Mouse (Mus musculus): ENCODE data around the gene Fyb. TPM values are rescaled to one million over a fixed set of nuclear protein-coding genes. Genes with fewer than 3 reads are reported as not detected.
"Not testable (repeated sequence)": the region's sequence is repeated elsewhere in the genome, so short reads cannot be mapped to it uniquely, and the experiment has no call there.

Fyb gene
- total RNA-seq, 1 experiment from 2014 or later: 132 TPM

GRCm38 (mm10) chr15:6559188-6559587 is 36.5 kb downstream of the Fyb start:
- ATAC-seq (replicated peaks; ENCODE audit: low read depth, poor library complexity, severe bottlenecking): no peak

GRCm38 (mm10) chr15:6560696-6561095 is 38.0 kb downstream of the Fyb start:
- ATAC-seq (replicated peaks; ENCODE audit: low read depth, poor library complexity, severe bottlenecking): no peak

- ATAC-seq (replicated peaks; ENCODE audit: low read depth, poor library complexity, severe bottlenecking): no peak
Observed at GRCm38 (mm10) chr15:6562161-6562560, 39.5 kb downstream of the Fyb start.

- no peak for ATAC-seq (replicated peaks; ENCODE audit: low read depth, poor library complexity, severe bottlenecking)
Observed at GRCm38 (mm10) chr15:6562629-6563028, 40.0 kb downstream of the Fyb start.

DNA sequence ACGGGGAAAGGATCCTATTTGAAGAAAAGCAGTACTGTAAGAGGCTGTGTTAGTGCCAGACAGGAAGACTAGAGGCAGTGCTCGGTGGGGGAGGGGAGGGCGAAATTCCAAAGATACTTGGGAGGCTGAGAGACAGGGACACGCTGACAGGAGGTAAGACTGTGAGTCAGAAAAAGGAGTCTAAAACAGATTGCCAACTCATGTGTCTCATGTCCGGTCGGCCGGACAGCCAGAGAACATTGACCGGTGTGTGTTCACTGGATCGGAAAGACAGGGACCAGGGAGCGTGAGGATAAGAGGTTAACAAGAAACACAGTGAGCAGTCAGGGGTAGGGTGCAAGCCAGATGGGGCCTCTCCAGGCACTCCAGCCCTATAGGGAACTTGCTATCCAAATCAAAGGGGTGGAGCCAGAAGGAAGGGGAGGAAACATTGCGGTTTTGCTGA is 42.3 kb downstream of the Fyb start:
- ATAC-seq (replicated peaks; ENCODE audit: low read depth, poor library complexity, severe bottlenecking): peak; percentile 74

GRCm38 (mm10) chr15:6565873-6566272 is 43.2 kb downstream of the Fyb start:
- no peak for ATAC-seq (replicated peaks; ENCODE audit: low read depth, poor library complexity, severe bottlenecking)

DNA sequence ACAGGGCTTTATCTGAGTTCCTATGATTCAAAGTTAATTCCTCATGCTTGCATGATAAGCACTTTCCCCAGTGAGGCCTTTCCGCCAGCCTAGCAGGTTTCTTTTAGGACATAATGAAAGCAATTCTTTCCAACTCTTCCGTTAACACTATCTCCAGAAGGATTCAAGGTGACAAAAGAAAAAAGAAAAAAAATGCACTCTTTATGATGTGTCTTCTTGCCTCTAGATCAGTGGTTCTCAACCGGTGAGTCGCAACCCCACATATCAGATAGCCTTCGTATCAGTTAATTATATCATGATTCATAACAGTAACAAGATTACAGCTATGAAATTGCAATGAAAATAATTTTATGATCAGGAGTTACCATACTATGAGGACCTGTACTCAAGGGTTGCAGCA is 45.3 kb downstream of the Fyb start:
- no peak for ATAC-seq (replicated peaks; ENCODE audit: low read depth, poor library complexity, severe bottlenecking)

- no peak for ATAC-seq (replicated peaks; ENCODE audit: low read depth, poor library complexity, severe bottlenecking)
Observed at GRCm38 (mm10) chr15:6568605-6569004, 46.0 kb downstream of the Fyb start.

DNA sequence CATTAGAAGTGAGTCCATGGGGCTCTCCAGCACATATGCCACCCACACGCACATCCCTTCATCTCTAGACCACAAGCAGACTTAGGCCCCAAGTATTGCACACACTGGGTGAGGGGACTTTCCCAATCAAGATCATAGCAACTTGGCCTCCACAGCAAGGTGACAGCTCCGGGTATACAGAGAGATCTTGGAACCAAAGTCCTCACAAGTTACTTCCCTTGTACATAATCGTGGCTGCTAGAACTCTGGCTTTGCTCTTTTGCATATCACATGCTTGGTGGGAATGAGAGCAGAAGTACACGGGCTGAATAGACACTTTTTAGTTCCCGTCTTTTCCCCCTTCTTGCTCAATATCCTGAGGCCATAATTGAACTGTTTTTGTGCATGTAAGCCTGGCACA is 46.4 kb downstream of the Fyb start:
- ATAC-seq (replicated peaks; ENCODE audit: low read depth, poor library complexity, severe bottlenecking): peak; percentile 63

DNA sequence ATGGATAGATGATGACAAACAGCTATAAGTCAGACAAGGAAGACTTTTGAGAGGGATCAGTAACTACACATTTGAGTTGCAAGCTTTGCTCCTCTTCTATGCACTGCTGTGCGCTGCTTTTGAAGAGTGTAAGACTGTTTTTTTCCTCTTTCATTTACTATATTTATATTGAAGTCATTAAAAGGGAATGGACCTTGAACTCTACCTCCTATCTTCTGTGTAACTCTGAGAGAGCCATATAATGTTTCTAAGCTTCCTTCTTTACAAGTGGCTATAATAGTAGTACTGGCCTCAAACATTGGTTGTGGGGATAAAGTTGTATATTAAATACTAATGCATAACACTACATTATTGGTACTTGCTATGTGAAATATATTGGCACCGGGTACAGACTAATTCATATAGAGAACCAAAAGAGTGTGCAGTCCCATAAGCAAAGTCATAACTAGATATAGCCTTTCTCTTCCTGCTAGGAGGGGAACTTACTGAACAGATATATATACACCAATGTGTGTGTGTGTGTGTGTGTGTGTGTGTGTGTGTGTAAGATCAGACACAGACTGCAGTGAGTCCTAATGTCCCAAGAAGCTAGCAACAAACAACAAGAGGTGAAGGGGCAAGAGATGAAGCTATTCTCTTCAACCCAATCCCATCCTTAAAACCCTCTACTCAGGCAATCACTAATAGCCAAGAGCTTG is 47.7 kb downstream of the Fyb start:
- no peak for ATAC-seq (replicated peaks; ENCODE audit: low read depth, poor library complexity, severe bottlenecking)

GRCm38 (mm10) chr15:6570876-6571275 is 48.2 kb downstream of the Fyb start:
- peak; percentile 36; the same call in 1 of the 2 replicates for ATAC-seq (replicated peaks; ENCODE audit: low read depth, poor library complexity, severe bottlenecking)

DNA sequence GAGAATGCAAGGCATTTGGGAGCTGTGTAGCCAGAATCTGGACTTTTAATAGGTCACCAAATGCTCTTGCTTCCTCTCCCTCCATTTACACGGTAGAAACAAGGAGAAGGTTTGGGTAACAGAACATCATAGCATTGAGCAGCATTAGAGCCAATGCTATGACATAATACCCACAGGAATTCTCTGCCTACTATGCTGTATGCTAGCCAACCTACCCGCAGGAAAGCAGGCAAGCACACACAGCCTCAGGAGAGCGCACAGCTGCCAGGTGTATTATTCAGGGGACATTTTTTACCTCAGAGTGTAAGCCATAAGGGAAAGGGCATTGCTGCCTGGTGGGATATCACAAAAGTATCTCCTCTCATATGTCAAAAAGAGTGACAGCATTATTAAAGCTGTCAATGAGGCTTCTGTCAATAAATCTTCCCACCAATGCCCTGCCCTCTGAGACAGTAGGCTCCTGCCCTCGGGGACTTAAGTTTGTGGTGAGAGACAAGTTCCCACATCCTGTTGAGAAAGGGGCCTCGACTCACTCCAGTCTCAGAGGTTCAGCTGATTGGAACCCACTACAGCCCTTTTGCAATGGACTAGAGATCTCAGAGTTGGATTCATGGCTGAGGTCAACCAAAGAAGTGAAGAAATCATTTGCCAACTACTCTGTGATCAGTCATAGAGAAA is 51.8 kb downstream of the Fyb start:
- peak; percentile 86 for ATAC-seq (replicated peaks; ENCODE audit: low read depth, poor library complexity, severe bottlenecking)

DNA sequence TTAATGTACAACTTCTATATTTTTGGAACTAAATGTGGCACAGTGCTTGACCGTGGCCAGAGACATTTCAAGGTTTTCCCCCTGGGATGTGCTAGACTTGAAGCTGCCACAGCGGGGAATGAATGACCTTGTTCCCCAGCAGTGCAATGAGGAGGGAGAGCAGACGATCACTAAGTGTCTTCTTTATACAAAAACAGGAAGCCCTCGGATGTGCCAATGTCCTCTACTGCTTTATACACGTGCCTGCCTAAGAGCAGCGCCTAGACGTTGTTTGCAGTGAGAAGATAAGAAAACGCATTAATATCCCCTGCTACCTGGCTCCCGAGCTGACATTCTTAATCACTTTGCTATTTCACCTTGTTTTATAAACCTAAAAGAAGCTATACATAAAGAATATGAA is 55.3 kb downstream of the Fyb start:
- ATAC-seq (replicated peaks; ENCODE audit: low read depth, poor library complexity, severe bottlenecking): peak; percentile 48; the same call in 1 of the 2 replicates

DNA sequence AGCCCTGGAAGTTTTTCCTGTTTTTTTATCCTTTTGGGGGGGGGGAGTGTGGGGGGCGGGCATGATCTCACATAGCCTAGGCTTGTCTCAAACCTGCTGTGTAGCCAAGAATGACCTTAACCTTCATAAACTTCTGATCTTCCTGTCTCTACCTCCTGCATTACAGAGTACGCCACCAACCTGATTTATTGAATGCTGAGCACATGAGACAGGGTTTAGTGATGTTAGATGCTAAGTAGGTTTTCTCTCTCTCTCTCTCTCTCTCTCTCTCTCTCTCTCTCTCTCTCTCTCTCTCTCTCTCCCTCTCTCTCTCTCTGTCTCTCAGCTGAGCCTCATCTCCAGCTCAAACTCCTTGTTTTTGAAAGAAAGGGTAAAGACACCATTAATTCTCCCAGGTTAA is 56.0 kb downstream of the Fyb start:
- no peak for ATAC-seq (replicated peaks; ENCODE audit: low read depth, poor library complexity, severe bottlenecking)

GRCm38 (mm10) chr15:6579194-6579768 is 56.6 kb downstream of the Fyb start:
- ATAC-seq (replicated peaks; ENCODE audit: low read depth, poor library complexity, severe bottlenecking): peak; percentile 13; the same call in 1 of the 2 replicates

DNA sequence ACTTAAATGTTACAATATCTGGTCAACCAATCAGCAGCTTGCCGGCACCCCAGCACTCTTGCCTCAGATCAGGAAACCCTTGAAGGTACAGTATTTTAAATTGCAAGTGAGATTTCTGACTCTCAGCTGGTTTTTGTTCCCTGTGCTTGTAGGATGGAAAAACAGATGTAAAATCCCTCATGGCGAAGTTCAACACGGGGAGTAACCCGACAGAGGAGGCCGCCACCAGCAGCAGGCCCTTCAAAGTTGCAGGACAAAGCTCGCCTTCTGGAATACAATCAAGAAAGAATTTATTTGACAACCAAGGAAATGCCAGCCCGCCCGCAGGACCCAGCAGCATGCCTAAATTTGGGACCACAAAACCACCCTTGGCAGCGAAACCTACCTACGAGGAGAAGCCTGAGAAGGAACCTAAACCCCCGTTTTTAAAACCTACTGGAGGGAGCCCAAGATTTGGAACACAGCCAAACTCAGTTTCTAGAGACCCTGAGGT is 57.2 kb downstream of the Fyb start:
- peak; percentile 56 for ATAC-seq (replicated peaks; ENCODE audit: low read depth, poor library complexity, severe bottlenecking)

DNA sequence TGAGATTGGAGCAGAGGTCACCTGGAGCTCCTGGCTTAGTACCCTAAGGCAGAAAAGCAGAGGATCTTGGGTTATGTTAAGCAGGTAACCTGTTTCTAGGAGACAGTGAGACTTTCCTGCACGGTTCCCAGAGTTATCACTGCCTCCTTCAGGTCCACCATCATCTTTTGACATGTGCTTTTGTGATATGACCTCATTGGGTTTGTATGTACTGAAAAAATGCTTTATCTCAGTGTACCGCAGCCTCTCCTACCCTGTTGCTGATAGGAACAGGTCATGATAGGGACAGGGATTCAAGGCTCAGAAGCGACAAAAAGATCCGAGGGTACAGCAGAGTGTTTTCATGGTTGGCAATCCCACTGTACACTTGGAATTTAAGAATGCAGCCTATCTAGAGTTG is 62.0 kb downstream of the Fyb start:
- no peak; the same call in 1 of the 2 replicates for ATAC-seq (replicated peaks; ENCODE audit: low read depth, poor library complexity, severe bottlenecking)

- ATAC-seq (replicated peaks; ENCODE audit: low read depth, poor library complexity, severe bottlenecking): not testable (repeated sequence)
Observed at GRCm38 (mm10) chr15:6586351-6586750, 63.7 kb downstream of the Fyb start.

GRCm38 (mm10) chr15:6587526-6587925 is 64.9 kb downstream of the Fyb start:
- ATAC-seq (replicated peaks; ENCODE audit: low read depth, poor library complexity, severe bottlenecking): no peak

- ATAC-seq (replicated peaks; ENCODE audit: low read depth, poor library complexity, severe bottlenecking): no peak
Observed at GRCm38 (mm10) chr15:6588192-6588591, 65.5 kb downstream of the Fyb start.

- 0 out of 2 replicates have a peak, but pooled peaks have one; percentile 19 for ATAC-seq (replicated peaks; ENCODE audit: low read depth, poor library complexity, severe bottlenecking)
Observed at GRCm38 (mm10) chr15:6590846-6591451, 68.3 kb downstream of the Fyb start.

All from common myeloid progenitor, adult 5-6 weeks (primary cell).